Mouse (Mus musculus) limb, embryonic 11.5 days (tissue): ENCODE measurements around the gene Prc1. TPM values are rescaled to one million over a fixed set of nuclear protein-coding genes. Genes with fewer than 3 reads are reported as not detected.
A peak's percentile ranks its signal among the peaks of the same experiment; 100 is the strongest.

ENCODE experiments used
- ATAC-seq: fragments of 200-750 bp; cut with Nextera tagmentation; 2 replicates; pipeline ENCODE4 v1.8.0; 2017; ENCODE audit warnings: low read depth; ENCODE audit not compliant: insufficient number of reproducible peaks, low FRiP score, low TSS enrichment
- DNase-seq: peaks from one replicate; pipeline ENCODE4 v3.0.0-alpha.2; 2015; ENCODE audit warnings: low spot score
- H3K27ac ChIP-seq: fragments of 300-500 bp; sonication (generic); replicated peaks from 2 replicates; pipeline ENCODE4 v1.5.1; 2014; ENCODE audit warnings: low read depth, mild to moderate bottlenecking, low read length
- H3K27me3 ChIP-seq: fragments of 300-500 bp; sonication (generic); 2 replicates; pipeline ENCODE4 v1.6.1; 2014; ENCODE audit warnings: mild to moderate bottlenecking, low read length, mixed read lengths; ENCODE audit not compliant: control insufficient read depth, insufficient read depth
- H3K36me3 ChIP-seq: fragments of 300-500 bp; sonication (generic); 2 replicates; pipeline ENCODE4 v1.6.1; 2014; ENCODE audit warnings: mild to moderate bottlenecking, low read length, moderate library complexity, mixed read lengths; ENCODE audit not compliant: control insufficient read depth, insufficient read depth
- H3K4me1 ChIP-seq: fragments of 300-500 bp; sonication (generic); 2 replicates; pipeline ENCODE4 v1.6.1; 2014; ENCODE audit warnings: low read length, mixed read lengths; ENCODE audit not compliant: control insufficient read depth, insufficient read depth
- H3K4me2 ChIP-seq: fragments of 300-500 bp; sonication (generic); 2 replicates; pipeline ENCODE4 v1.6.1; 2014; ENCODE audit warnings: low read depth, mild to moderate bottlenecking, moderate library complexity; ENCODE audit not compliant: severe bottlenecking
- H3K4me3 ChIP-seq: fragments of 300-500 bp; sonication (generic); 2 replicates; pipeline ENCODE4 v1.5.1; 2014; ENCODE audit warnings: low read depth, low read length
- H3K9ac ChIP-seq: fragments of 300-500 bp; sonication (generic); 2 replicates; pipeline ENCODE4 v1.6.1; 2014; ENCODE audit warnings: mild to moderate bottlenecking, low read length
- H3K9me3 ChIP-seq: fragments of 300-500 bp; sonication (generic); 2 replicates; pipeline ENCODE4 v1.6.1; 2016; ENCODE audit warnings: low read length; ENCODE audit not compliant: control insufficient read depth
- WGBS: fragments of 180-500 bp; shearing (Covaris S2); extraction: QIAGEN DNeasy Blood & Tissue Kit; methylation state at CpG from one replicate; pipeline ENCODE4 v1.1.7; 2014; 5-methylcytosine and 5-hydroxymethylcytosine counted together
- polyA plus RNA-seq: library from polyadenylated mRNA; unstranded; fragments of >200 nt; fragmentation: Nextera tagmentation; extraction: Ambion mirVana; gene quantifications from 2 replicates; pipeline ENCODE4 v1.2.1, GENCODE M21; 2014

The Prc1 gene
- 150 and 152 TPM in 2 replicates for polyA plus RNA-seq

DNA sequence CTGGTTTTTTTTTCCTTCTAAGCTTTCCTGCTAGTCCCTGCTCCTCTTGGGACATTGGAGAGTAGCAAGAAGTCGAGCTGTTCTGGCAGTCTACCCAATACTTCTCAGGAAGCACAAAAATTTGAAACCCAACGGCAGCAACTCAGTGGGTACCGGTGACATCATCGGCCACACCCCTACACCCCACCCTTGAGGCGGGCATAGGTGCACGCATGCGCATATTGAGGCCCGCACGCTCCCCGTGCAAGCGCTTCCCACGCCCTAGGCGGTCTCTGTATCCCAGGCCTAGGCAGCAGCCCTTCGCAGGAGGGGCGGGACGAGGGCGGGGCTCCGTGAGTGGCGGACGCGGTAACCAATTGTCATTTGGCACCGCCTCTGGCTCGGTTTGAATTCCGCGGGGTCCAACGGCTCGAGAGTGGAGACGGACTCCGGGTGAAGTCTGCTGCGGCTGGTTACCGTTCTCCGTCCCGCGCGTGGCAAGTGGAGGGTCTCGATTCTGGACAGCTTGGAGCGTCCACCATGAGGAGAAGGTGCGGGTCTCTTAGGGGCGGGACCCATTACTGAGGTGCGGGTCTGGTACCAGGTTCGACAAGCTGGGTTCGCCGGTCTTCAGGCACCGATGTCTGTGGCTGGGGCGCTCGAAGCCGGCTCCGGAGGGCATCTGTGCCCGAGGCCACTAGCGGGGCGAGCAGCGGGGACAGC, at the start of gene Prc1:
Gene Prc1, plus strand, starts transcription at position 389 of the 702 bp plus-strand sequence.
- ATAC-seq (peak; percentile 99), DNase-seq (peak; percentile 100)
- Histone ChIP-seq H3K9ac (peak within 1 kb of the TSS; percentile 87), H3K27me3 (no peaks in the 10 kb centered on the region), H3K4me2 (peak within 1 kb of the TSS; percentile 58), H3K36me3 (no peaks in the 10 kb centered on the region), H3K9me3 (no peaks in the 10 kb centered on the region), H3K4me1 (no peaks in the 10 kb centered on the region), H3K4me3 (peak within 1 kb of the TSS; percentile 92), H3K27ac (peak within 1 kb of the TSS; percentile 77)
- under 1% methylated on average over 52 of the region's 52 CpGs for WGBS

DNA sequence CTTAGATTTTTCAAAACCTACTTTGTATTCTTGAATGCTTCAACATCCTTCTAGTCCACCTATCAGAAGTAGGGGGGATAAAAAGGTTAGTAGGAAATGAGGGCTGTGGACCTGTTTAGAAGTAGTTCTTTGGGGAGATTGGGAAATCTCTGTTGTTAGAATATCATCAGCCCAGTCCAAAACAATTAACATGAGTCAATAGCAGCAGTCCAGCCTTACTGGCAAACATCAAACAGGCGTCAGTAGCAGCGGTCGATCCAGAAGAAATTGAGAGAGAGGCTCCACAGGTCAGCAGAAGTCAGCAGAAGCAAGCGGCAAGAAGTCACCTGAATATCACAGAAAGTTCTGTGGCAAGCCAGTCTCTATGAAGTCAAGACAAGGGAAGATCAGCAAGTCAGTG, 49.4 kb upstream of the Prc1 start:
- H3K4me3 ChIP-seq, result no peak overlapping the region
- ATAC-seq (no peak), DNase-seq (no peak)
- no peak overlapping the region for H3K27ac ChIP-seq
- 89% methylated on average over 4 of the region's 4 CpGs for WGBS
- H3K9me3 ChIP-seq, result no peaks in the 10 kb centered on the region
- no peaks in the 10 kb centered on the region for H3K36me3 ChIP-seq
- H3K4me2 ChIP-seq, result no peak overlapping the region
- H3K4me1 ChIP-seq, result no peaks in the 10 kb centered on the region
- H3K27me3 ChIP-seq, result no peaks in the 10 kb centered on the region
- no peak overlapping the region for H3K9ac ChIP-seq

DNA sequence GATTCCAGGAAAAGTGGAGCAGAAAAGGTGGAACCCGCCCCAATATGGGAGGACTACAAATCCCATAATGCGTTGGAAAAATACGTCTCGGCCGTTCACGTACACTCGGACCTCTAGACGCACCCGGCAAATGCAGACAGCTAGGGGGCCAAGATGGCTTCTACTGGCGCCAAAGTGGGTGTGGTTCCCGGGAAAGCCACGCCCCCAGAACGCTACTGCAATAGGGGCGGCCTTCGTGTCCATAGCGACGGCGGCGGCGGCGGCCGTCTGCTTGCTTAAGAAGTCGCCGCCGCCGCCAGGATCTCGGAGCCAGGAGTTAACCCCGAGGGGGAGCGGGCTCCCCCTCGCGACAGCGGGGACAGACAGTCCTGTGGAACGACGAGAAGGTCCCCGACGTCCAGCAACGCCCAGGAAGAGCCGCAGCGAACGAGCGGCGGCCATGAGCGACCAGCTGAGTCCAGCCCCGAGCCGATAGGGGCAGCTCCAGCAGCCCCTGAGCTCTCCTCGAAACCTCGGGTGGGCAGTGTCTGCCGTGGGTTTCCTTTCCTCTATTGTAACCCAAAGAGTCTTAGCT, 48.0 kb upstream of the Prc1 start, which contains the start of gene Ttll13:
Gene Ttll13, plus strand, starts transcription at position 229 of the 574 bp plus-strand sequence.
- Histone ChIP-seq H3K27ac (no peak within 1 kb of the TSS), H3K36me3 (no peaks in the 10 kb centered on the region), H3K9ac (peak within 1 kb of the TSS; percentile 66), H3K4me3 (peak within 1 kb of the TSS; percentile 50), H3K27me3 (no peaks in the 10 kb centered on the region), H3K4me2 (peak within 1 kb of the TSS; percentile 47), H3K4me1 (no peaks in the 10 kb centered on the region), H3K9me3 (no peaks in the 10 kb centered on the region)
- peak; percentile 95 for ATAC-seq
- peak; percentile 99 for DNase-seq
- under 1% methylated on average over 48 of the region's 48 CpGs for WGBS

DNA sequence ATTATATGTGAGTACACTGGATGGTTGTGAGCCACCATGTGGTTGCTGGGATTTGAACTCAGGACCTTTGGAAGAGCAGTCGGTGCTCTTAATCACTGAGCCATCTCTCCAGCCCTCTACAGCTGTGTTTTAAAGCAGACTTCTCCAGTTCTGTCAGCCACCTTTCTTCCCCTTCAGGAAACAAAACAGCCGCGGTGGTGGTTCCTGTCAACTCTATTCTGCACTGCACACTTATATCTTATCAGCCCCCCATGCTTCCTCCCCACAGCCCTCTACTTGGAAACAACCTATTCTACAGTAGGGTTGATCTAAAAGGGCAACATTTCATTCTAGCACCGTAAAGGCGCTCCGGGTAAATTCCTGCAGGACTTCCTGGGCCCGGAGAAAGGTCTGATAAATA, 47.4 kb upstream of the Prc1 start:
- H3K4me3 ChIP-seq, result no peak overlapping the region
- H3K36me3 ChIP-seq, result no peaks in the 10 kb centered on the region
- no peak for ATAC-seq
- no peaks in the 10 kb centered on the region for H3K4me1 ChIP-seq
- H3K9me3 ChIP-seq, result no peaks in the 10 kb centered on the region
- WGBS, result 68% methylated on average over 7 of the region's 7 CpGs
- peak overlapping the region; percentile 47 for H3K4me2 ChIP-seq
- H3K9ac ChIP-seq, result no peak overlapping the region
- H3K27me3 ChIP-seq, result no peaks in the 10 kb centered on the region
- DNase-seq, result no peak
- no peak overlapping the region for H3K27ac ChIP-seq

DNA sequence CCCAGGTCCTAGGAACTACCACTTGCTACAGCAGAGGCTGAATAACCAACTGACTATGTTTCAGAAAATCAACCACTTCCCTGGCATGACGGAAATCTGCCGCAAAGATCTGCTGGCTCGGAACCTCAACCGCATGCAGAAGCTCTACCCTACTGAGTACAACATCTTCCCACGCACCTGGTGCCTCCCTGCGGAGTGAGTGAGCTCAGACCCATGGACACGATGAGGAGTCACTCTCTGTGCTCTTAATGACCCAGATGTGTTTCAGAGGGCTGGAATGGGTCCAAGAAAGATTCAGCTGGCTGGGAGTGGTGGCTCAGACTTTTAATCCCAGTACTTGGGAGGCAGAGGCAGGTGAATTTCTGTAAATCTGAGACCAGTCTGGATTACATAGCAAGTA, 41.8 kb upstream of the Prc1 start:
- whole genome bisulfite sequencing, result 80% methylated on average over 7 of the region's 7 CpGs
- Histone ChIP-seq H3K4me3 (no peak overlapping the region), H3K4me2 (no peak overlapping the region), H3K4me1 (no peaks in the 10 kb centered on the region), H3K27me3 (no peaks in the 10 kb centered on the region), H3K9me3 (no peaks in the 10 kb centered on the region), H3K9ac (no peak overlapping the region), H3K36me3 (no peaks in the 10 kb centered on the region), H3K27ac (no peak overlapping the region)
- ATAC-seq, result no peak
- DNase-seq, result no peak

DNA sequence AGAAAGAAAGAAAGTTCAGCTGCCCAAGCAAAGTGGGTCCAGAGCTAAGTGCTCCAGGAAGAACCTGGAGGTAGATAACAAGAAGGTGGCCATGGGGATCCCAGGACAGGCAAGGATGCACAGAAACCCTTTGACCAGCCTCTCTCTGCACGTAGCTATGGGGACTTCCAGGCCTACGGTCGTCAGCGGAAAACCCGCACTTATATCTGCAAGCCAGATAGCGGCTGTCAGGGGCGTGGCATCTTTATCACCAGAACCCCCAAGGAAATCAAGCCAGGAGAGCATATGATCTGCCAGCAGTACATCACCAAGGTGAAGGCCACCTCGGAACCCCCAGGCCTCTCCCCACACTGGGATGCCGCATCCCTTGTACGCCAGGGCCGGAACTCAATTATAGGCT, 41.4 kb upstream of the Prc1 start:
- Histone ChIP-seq H3K4me3 (no peak overlapping the region), H3K9me3 (no peaks in the 10 kb centered on the region), H3K27ac (no peak overlapping the region), H3K9ac (no peak overlapping the region), H3K27me3 (no peaks in the 10 kb centered on the region), H3K36me3 (no peaks in the 10 kb centered on the region), H3K4me1 (no peaks in the 10 kb centered on the region), H3K4me2 (no peak overlapping the region)
- ATAC-seq, result no peak
- DNase-seq, result no peak
- WGBS, result 85% methylated on average over 11 of the region's 11 CpGs

DNA sequence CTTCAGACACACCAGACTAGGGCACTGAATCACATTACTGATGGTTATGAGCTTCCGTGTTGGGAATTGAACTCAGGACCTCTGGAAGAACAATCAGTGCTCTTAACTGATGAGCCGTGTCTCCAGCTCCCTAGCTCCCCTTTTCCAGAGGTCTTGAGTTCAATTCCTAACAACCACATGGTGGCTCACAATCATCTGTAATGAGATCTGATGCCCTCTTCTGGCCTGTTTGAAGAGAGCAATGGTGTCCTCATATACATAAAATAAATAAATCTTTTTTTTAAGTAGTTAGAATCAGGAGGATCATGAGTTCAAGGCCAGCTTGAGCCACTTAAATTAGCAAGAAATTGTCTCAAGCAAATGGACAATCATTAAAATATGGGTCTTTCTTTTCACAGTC, 38.3 kb upstream of the Prc1 start:
- Histone ChIP-seq H3K36me3 (no peaks in the 10 kb centered on the region), H3K4me3 (no peak overlapping the region), H3K4me1 (no peaks in the 10 kb centered on the region), H3K27ac (no peak overlapping the region), H3K27me3 (no peaks in the 10 kb centered on the region), H3K9me3 (no peaks in the 10 kb centered on the region), H3K4me2 (no peak overlapping the region), H3K9ac (no peak overlapping the region)
- no peak for DNase-seq
- no peak for ATAC-seq
- WGBS, result 76% methylated on average over 2 of the region's 2 CpGs

DNA sequence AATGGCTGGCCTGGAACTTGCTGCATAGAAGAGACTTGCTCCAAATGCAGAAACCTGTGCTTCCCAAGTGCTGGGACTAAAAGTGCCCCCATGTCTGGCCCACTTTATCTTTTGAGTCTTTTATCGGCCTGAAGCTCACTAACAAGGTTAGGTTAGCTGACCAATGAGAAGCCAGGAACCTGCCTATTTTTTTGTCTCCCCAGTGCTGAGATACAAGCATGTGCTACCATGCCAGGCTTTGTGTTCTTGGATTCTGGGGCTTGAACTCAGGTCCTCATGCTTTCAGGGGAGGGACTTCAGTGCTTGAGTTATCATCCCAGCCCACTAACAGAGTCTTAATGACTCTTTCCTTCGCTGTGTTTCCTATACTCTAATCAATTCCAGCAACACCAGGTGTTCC, 36.5 kb upstream of the Prc1 start:
- Histone ChIP-seq H3K27ac (no peak overlapping the region), H3K4me2 (no peak overlapping the region), H3K9ac (no peak overlapping the region), H3K9me3 (no peaks in the 10 kb centered on the region), H3K4me1 (0 out of 2 replicates have a peak, but pooled peaks cover 5% of the 10 kb centered on the region), H3K4me3 (no peak overlapping the region), H3K27me3 (no peaks in the 10 kb centered on the region), H3K36me3 (no peaks in the 10 kb centered on the region)
- no peak for ATAC-seq
- WGBS, result 44% methylated on average over 2 of the region's 2 CpGs
- no peak for DNase-seq
